Mouse (Mus musculus) cortical plate, adult 2 months (tissue): Measurements from ENCODE around the gene Tspyl3.

Experiments used
- CTCF ChIP-seq: fragments of 200-500 bp; IDR thresholded peaks from 2 replicates; pipeline ENCODE4 v1.5.1; 2011; ENCODE audit warnings: mild to moderate bottlenecking, control low read depth, low read length; ENCODE audit not compliant: insufficient read depth; ENCODE audit errors: extremely low read depth
- POLR2A ChIP-seq: fragments of 200-500 bp; IDR thresholded peaks from 2 replicates; pipeline ENCODE4 v1.6.1; 2011; ENCODE audit warnings: mild to moderate bottlenecking, low read length, control low read depth; ENCODE audit not compliant: insufficient read depth; ENCODE audit errors: extremely low read depth

DNA sequence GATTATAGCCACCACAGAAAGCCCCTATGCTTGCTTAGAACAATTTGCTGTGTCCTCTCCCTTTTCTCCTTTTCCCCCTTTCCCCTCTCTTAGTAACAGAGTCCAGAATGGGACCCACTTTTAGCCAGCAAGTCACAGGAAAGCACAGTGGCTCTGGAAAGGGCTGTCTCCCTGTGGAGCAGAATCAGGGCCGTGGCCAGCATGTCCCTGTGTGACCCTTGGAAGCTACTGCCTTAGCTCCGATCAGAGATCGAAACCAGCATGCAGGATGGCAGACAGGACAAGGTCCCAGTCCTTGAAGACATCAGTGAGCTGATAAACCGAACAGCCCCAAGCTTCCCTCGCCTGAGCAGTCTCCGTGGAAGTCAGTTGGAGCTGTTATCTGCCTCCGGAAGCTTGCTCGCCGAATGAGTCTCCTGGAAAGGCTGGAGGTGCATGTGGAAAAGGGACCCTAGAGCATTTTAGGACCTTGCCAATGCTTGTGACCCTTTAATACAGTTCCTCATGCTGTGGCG, 7.4 kb downstream of the Tspyl3 start:
- TF ChIP-seq CTCF (no peak), POLR2A (no peak)
